Mouse (Mus musculus): ENCODE measurements around the gene Cldn10. TPM values are rescaled to one million over a fixed set of nuclear protein-coding genes. Genes with fewer than 3 reads are reported as not detected.

Gene Cldn10
- total RNA-seq, 2 experiments from 2014 or later = 24.6 to 28.3 TPM

GRCm38 (mm10) chr14:118816503-118816902 lies 28.8 kb downstream of the Cldn10 start:
- intact Hi-C loops (cut with DNase I) = loop anchor here (2.0 to 5.0 kb wide), 2 partner anchors 39 to 200 kb away; no protein-coding TSS in a partner anchor
- DNase-seq (ENCODE audit: low spot score in 2 of 2) = peak in 1 of 2 experiments; percentile 27

- intact Hi-C loops (cut with DNase I) = loop anchor here (2.0 to 5.0 kb wide), 2 partner anchors 37 to 81 kb away; no protein-coding TSS in a partner anchor
- DNase-seq (ENCODE audit: low spot score in 2 of 2) = peak; percentile 38 to 53
Observed at GRCm38 (mm10) chr14:118820111-118820510, 32.4 kb downstream of the Cldn10 start.

- no peak for DNase-seq (ENCODE audit: low spot score in 2 of 2)
- intact Hi-C loops (cut with DNase I) = loop anchor here (5.0 kb wide), 1 partner anchor 34 kb away; no protein-coding TSS in a partner anchor
Observed at GRCm38 (mm10) chr14:118822816-118823215, 35.1 kb downstream of the Cldn10 start.

GRCm38 (mm10) chr14:118823313-118823712 lies 35.6 kb downstream of the Cldn10 start:
- intact Hi-C loops (cut with DNase I) = loop anchor here (5.0 kb wide), 1 partner anchor 34 kb away; no protein-coding TSS in a partner anchor
- no peak for DNase-seq (ENCODE audit: low spot score in 2 of 2)

- intact Hi-C loops (cut with DNase I) = no loop called here
- DNase-seq (ENCODE audit: low spot score in 2 of 2) = no peak
Observed at GRCm38 (mm10) chr14:118826346-118826745, 38.6 kb downstream of the Cldn10 start.

GRCm38 (mm10) chr14:118827283-118827904 lies 39.7 kb downstream of the Cldn10 start:
- intact Hi-C loops (cut with DNase I) = no loop called here
- DNase-seq (ENCODE audit: low spot score in 2 of 2) = no peak

- DNase-seq (ENCODE audit: low spot score in 2 of 2) = peak in 1 of 2 experiments; percentile 26
- intact Hi-C loops (cut with DNase I) = no loop called here
Observed at GRCm38 (mm10) chr14:118829331-118830095, 41.8 kb downstream of the Cldn10 start.

- no peak for DNase-seq (ENCODE audit: low spot score in 2 of 2)
- intact Hi-C loops (cut with DNase I) = no loop called here
Observed at GRCm38 (mm10) chr14:118831597-118831996, 43.9 kb downstream of the Cldn10 start.

- intact Hi-C loops (cut with DNase I) = no loop called here
- no peak for DNase-seq (ENCODE audit: low spot score in 2 of 2)
Observed at GRCm38 (mm10) chr14:118833241-118833640, 45.5 kb downstream of the Cldn10 start.

- intact Hi-C loops (cut with DNase I) = no loop called here
- DNase-seq (ENCODE audit: low spot score in 2 of 2) = no peak
Observed at GRCm38 (mm10) chr14:118834313-118834712, 46.6 kb downstream of the Cldn10 start.

GRCm38 (mm10) chr14:118836145-118836544 lies 48.4 kb downstream of the Cldn10 start:
- DNase-seq (ENCODE audit: low spot score in 2 of 2) = no peak
- intact Hi-C loops (cut with DNase I) = no loop called here

GRCm38 (mm10) chr14:118836754-118837153 lies 49.0 kb downstream of the Cldn10 start:
- no peak for DNase-seq (ENCODE audit: low spot score in 2 of 2)
- intact Hi-C loops (cut with DNase I) = no loop called here

GRCm38 (mm10) chr14:118838556-118839120 lies 50.9 kb downstream of the Cldn10 start:
- no peak for DNase-seq (ENCODE audit: low spot score in 2 of 2)
- intact Hi-C loops (cut with DNase I) = no loop called here

GRCm38 (mm10) chr14:118839416-118839815 lies 51.7 kb downstream of the Cldn10 start:
- intact Hi-C loops (cut with DNase I) = no loop called here
- no peak for DNase-seq (ENCODE audit: low spot score in 2 of 2)

- intact Hi-C loops (cut with DNase I) = no loop called here
- DNase-seq (ENCODE audit: low spot score in 2 of 2) = no peak
Observed at GRCm38 (mm10) chr14:118840027-118840426, 52.3 kb downstream of the Cldn10 start.

GRCm38 (mm10) chr14:118842353-118842752 lies 54.6 kb downstream of the Cldn10 start:
- intact Hi-C loops (cut with DNase I) = no loop called here
- DNase-seq (ENCODE audit: low spot score in 2 of 2) = no peak

- no peak for DNase-seq (ENCODE audit: low spot score in 2 of 2)
- intact Hi-C loops (cut with DNase I) = no loop called here
Observed at GRCm38 (mm10) chr14:118846834-118847233, 59.1 kb downstream of the Cldn10 start.

- intact Hi-C loops (cut with DNase I) = no loop called here
- no peak for DNase-seq (ENCODE audit: low spot score in 2 of 2)
Observed at GRCm38 (mm10) chr14:118848171-118848570, 60.5 kb downstream of the Cldn10 start.

GRCm38 (mm10) chr14:118850011-118850695 lies 62.4 kb downstream of the Cldn10 start:
- intact Hi-C loops (cut with DNase I) = no loop called here

GRCm38 (mm10) chr14:118850696-118851035 lies 63.0 kb downstream of the Cldn10 start:
- intact Hi-C loops (cut with DNase I) = no loop called here
- no peak for DNase-seq (ENCODE audit: low spot score in 2 of 2)

More at GRCm38 (mm10) chr14:118850011-118850695, 62.4 kb downstream of the Cldn10 start:
- DNase-seq (ENCODE audit: low spot score in 2 of 2) = no peak

All from left cerebral cortex, postnatal 36 days (tissue).